Mouse (Mus musculus) embryonic facial prominence, embryonic 15.5 days (tissue): ENCODE data around the gene Rbx1. TPM values are rescaled to one million over a fixed set of nuclear protein-coding genes. Genes with fewer than 3 reads are reported as not detected.

ENCODE experiments used
- ATAC-seq: fragments of 200-750 bp; cut with Nextera tagmentation; 2 replicates; pipeline ENCODE4 v1.8.0; 2017; ENCODE audit warnings: low read depth, moderate TSS enrichment; ENCODE audit not compliant: insufficient number of reproducible peaks, low FRiP score, low TSS enrichment
- H3K27ac ChIP-seq: fragments of 300-500 bp; sonication (generic); replicated peaks from 2 replicates; pipeline ENCODE4 v1.5.1; 2015; ENCODE audit warnings: mild to moderate bottlenecking, inconsistent platforms
- H3K27me3 ChIP-seq: fragments of 300-500 bp; sonication (generic); 2 replicates; pipeline ENCODE4 v1.6.1; 2015; ENCODE audit warnings: inconsistent platforms
- H3K36me3 ChIP-seq: fragments of 300-500 bp; sonication (generic); 2 replicates; pipeline ENCODE4 v1.6.1; 2015; ENCODE audit warnings: mild to moderate bottlenecking, inconsistent platforms
- H3K4me1 ChIP-seq: fragments of 300-500 bp; sonication (generic); 2 replicates; pipeline ENCODE4 v1.6.1; 2015; ENCODE audit warnings: inconsistent platforms
- H3K4me2 ChIP-seq: fragments of 300-500 bp; sonication (generic); replicated peaks from 2 replicates; pipeline ENCODE4 v1.6.1; 2015; ENCODE audit warnings: mild to moderate bottlenecking, inconsistent platforms
- H3K4me3 ChIP-seq: fragments of 300-500 bp; sonication (generic); replicated peaks from 2 replicates; pipeline ENCODE4 v1.5.1; 2015; ENCODE audit warnings: mild to moderate bottlenecking, inconsistent platforms
- H3K9ac ChIP-seq: fragments of 300-500 bp; sonication (generic); 2 replicates; pipeline ENCODE4 v1.6.1; 2015; ENCODE audit warnings: inconsistent platforms
- H3K9me3 ChIP-seq: fragments of 300-500 bp; sonication (generic); replicated peaks from 2 replicates; pipeline ENCODE4 v1.6.1; 2016; ENCODE audit warnings: inconsistent platforms
- WGBS: fragments of 180-500 bp; shearing (Covaris S2); methylation state at CpG from one replicate; pipeline ENCODE4 v1.1.7; 2015; 5-methylcytosine and 5-hydroxymethylcytosine counted together
- polyA plus RNA-seq: library from polyadenylated mRNA; unstranded; fragments of >200 nt; fragmentation: Nextera tagmentation; extraction: Ambion mirVana; gene quantifications from 2 replicates; pipeline ENCODE4 v1.2.1, GENCODE M21; 2015

The Rbx1 gene
- polyA plus RNA-seq, 1 experiment from 2014 or later = 418 TPM

DNA sequence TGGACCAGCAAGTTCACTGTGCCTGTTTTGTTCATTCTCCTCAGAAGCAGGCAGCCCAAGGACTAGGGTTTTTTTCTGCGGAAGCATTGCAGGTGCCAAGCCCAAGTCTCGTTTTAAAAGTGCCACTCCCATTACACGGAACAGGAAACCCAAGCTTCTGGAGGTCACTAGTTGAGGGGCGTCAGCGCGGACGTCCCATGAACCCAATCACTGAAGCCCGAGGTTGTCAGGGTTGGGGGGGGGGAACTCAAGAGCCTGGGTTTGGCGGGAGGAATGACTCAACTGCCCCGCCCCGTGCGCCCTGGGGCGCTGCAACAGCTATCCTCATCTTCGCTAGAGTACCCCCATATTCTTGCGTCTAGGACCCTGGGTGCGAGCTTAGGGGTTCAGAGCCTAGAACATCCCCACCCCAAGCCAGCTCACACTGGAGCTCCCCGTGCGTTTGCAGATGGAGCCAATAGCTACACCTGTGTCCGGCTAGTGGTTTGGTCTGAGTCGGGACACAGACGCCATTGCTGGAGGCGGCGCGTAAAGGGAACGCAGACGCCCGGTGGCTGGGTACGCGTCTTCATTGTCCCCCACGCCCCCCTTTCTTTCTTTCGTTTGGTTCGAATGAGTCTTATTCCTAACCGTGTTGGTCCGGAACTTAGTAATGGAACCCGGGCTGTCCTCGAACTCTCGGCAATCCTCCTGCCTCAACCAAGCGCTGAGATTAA lies 56.1 kb downstream of the Rbx1 start:
- H3K4me2 ChIP-seq = peak overlapping the region; percentile 99
- no peaks in the 10 kb centered on the region for H3K27me3 ChIP-seq
- peaks cover 9% of the 10 kb centered on the region for H3K4me1 ChIP-seq
- peak overlapping the region; percentile 57; the same call in 1 of the 2 replicates for H3K9ac ChIP-seq
- peak overlapping the region; percentile 66 for H3K4me3 ChIP-seq
- H3K9me3 ChIP-seq = no peaks in the 10 kb centered on the region
- peak overlapping the region; percentile 85 for H3K27ac ChIP-seq
- no peak for ATAC-seq
- WGBS = under 1% methylated on average over 38 of the region's 38 CpGs
- no peaks in the 10 kb centered on the region for H3K36me3 ChIP-seq

GRCm38 (mm10) chr15:81522761-81523168 lies 56.7 kb downstream of the Rbx1 start:
- H3K4me1 ChIP-seq = peaks cover 9% of the 10 kb centered on the region
- peak overlapping the region; percentile 85 for H3K27ac ChIP-seq
- whole genome bisulfite sequencing = under 1% methylated on average over 16 of the region's 16 CpGs
- no peaks in the 10 kb centered on the region for H3K27me3 ChIP-seq
- no peaks in the 10 kb centered on the region for H3K36me3 ChIP-seq
- peak overlapping the region; percentile 57 for H3K9ac ChIP-seq
- peak; percentile 61 for ATAC-seq
- H3K9me3 ChIP-seq = no peaks in the 10 kb centered on the region
- H3K4me2 ChIP-seq = peak overlapping the region; percentile 99
- peak overlapping the region; percentile 66 for H3K4me3 ChIP-seq

DNA sequence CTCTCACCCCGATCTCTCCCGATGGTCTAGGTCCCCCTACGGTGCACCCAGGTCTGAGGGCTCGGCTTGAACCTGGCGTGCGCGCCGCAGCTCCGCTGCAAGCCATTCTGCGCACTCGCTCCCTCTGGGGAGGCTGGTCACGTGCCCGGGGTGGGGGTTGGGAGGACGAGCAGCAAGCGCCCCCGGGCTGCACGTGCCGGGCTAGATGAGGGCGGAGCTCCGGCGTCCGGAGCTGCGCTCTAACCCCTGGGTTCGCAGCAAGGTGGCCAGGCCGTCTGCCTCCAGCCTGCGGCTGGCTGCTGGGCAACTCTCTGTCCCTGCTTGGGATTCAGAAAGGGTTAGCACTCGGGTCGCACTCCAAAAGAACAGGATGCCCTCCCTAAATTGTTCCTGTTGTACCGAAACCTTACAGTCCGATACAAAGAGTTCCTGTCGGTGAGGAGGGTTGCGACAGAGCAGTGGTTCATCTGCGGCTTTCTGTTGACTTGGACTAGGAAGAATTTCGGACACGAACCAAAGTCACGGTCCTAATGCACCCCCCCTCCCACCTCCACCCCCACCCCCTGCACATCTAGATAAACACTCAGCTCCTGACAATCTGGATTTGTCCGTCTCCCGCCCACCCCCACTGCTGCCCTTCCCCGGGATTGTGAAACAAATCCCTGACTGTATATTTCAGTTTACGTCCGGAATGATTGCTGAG lies 57.2 kb downstream of the Rbx1 start:
- Histone ChIP-seq H3K4me1 (peaks cover 9% of the 10 kb centered on the region), H3K4me2 (peak overlapping the region; percentile 99), H3K27me3 (no peaks in the 10 kb centered on the region), H3K36me3 (no peaks in the 10 kb centered on the region), H3K27ac (peak overlapping the region; percentile 85), H3K9ac (peak overlapping the region; percentile 57), H3K4me3 (peak overlapping the region; percentile 66), H3K9me3 (no peaks in the 10 kb centered on the region)
- WGBS = under 1% methylated on average over 41 of the region's 41 CpGs
- ATAC-seq = peak; percentile 91

DNA sequence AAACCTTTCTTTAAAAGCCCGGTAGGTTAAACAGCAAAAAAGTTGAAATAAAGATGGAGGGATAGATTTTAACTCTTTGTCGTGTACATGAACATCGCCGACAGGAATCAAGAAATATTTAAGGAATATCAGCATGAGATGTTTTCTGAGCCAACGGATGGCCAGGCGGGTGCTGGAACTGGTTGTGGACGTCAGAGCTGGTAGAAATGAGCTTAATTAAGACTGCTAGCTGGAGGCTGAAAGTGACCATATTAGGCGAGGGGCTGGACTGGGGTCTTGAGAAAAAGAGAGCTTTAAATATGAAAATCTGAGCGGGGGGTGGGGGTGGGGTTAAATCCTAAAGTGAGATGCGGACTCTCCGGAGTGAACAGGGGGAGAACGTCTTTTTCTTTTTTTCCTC lies 57.8 kb downstream of the Rbx1 start:
- H3K27ac ChIP-seq = peak overlapping the region; percentile 85
- peak overlapping the region; percentile 66 for H3K4me3 ChIP-seq
- ATAC-seq = no peak
- peak overlapping the region; percentile 99 for H3K4me2 ChIP-seq
- under 1% methylated on average over 12 of the region's 12 CpGs for WGBS
- H3K4me1 ChIP-seq = peaks cover 9% of the 10 kb centered on the region
- no peaks in the 10 kb centered on the region for H3K27me3 ChIP-seq
- H3K36me3 ChIP-seq = no peaks in the 10 kb centered on the region
- no peaks in the 10 kb centered on the region for H3K9me3 ChIP-seq
- H3K9ac ChIP-seq = peak overlapping the region; percentile 57

Other genes with a start within 250 kb of the Rbx1 start
- gene Mchr1, start 230.8 kb upstream of the Rbx1 start, polyA plus RNA-seq = 1.9 TPM in 2 replicates
- 125 and 134 TPM in 2 replicates for gene Slc25a17, start 105.5 kb upstream of the Rbx1 start, polyA plus RNA-seq
- 145 and 153 TPM in 2 replicates for gene St13, start 66.2 kb upstream of the Rbx1 start, polyA plus RNA-seq
- 11.4 and 12.9 TPM in 2 replicates for gene Xpnpep3, start 66.2 kb upstream of the Rbx1 start, polyA plus RNA-seq
- 1.3 and 2.3 TPM in 2 replicates for gene Dnajb7, start 58.0 kb upstream of the Rbx1 start, polyA plus RNA-seq
- 19.2 and 22.9 TPM in 2 replicates for gene Ep300, start 119.1 kb downstream of the Rbx1 start, polyA plus RNA-seq
- gene L3mbtl2, start 197.6 kb downstream of the Rbx1 start, polyA plus RNA-seq = 18.0 and 20.0 TPM in 2 replicates
- 10.4 and 12.4 TPM in 2 replicates for gene Chadl, start 231.0 kb downstream of the Rbx1 start, polyA plus RNA-seq